Mouse (Mus musculus) midbrain, embryonic 11.5 days (tissue): ENCODE data around the gene 2310011J03Rik. TPM values are rescaled to one million over a fixed set of nuclear protein-coding genes. Genes with fewer than 3 reads are reported as not detected.

Experiments used
- ATAC-seq: fragments of 200-750 bp; cut with Nextera tagmentation; 2 replicates; pipeline ENCODE4 v1.8.0; 2017; ENCODE audit warnings: moderate TSS enrichment, moderate library complexity; ENCODE audit not compliant: low FRiP score
- DNase-seq: peaks from one replicate; pipeline ENCODE4 v3.0.0; 2015; ENCODE audit warnings: low spot score; ENCODE audit errors: missing footprints
- H3K27ac ChIP-seq: fragments of 300-500 bp; sonication (generic); 2 replicates; pipeline ENCODE4 v1.5.1; 2014; ENCODE audit warnings: low read depth, low read length
- H3K27me3 ChIP-seq: fragments of 300-500 bp; sonication (generic); 2 replicates; pipeline ENCODE4 v1.6.1; 2014; ENCODE audit warnings: mild to moderate bottlenecking, low read length, moderate library complexity, mixed read lengths; ENCODE audit not compliant: control insufficient read depth, insufficient read depth
- H3K36me3 ChIP-seq: fragments of 300-500 bp; sonication (generic); 2 replicates; pipeline ENCODE4 v1.6.1; 2014; ENCODE audit warnings: mild to moderate bottlenecking, low read length, moderate library complexity, mixed read lengths; ENCODE audit not compliant: control insufficient read depth, insufficient read depth
- H3K4me1 ChIP-seq: fragments of 300-500 bp; sonication (generic); 2 replicates; pipeline ENCODE4 v1.6.1; 2014; ENCODE audit warnings: low read length; ENCODE audit not compliant: control insufficient read depth, insufficient read depth
- H3K4me2 ChIP-seq: fragments of 300-500 bp; sonication (generic); 2 replicates; pipeline ENCODE4 v1.6.1; 2014; ENCODE audit warnings: mild to moderate bottlenecking, moderate library complexity
- H3K4me3 ChIP-seq: fragments of 300-500 bp; sonication (generic); 2 replicates; pipeline ENCODE4 v1.5.1; 2014; ENCODE audit warnings: low read depth, low read length
- H3K9ac ChIP-seq: fragments of 300-500 bp; sonication (generic); 2 replicates; pipeline ENCODE4 v1.6.1; 2014; ENCODE audit warnings: low read length
- H3K9me3 ChIP-seq: fragments of 300-500 bp; sonication (generic); 2 replicates; pipeline ENCODE4 v1.6.1; 2016; ENCODE audit warnings: low read length; ENCODE audit not compliant: control insufficient read depth
- WGBS: fragments of 180-500 bp; shearing (Covaris S2); extraction: QIAGEN DNeasy Blood & Tissue Kit; methylation state at CpG from one replicate; pipeline ENCODE4 v1.1.7; 2014; 5-methylcytosine and 5-hydroxymethylcytosine counted together
- polyA plus RNA-seq: library from polyadenylated mRNA; unstranded; fragments of >200 nt; fragmentation: Nextera tagmentation; extraction: Ambion mirVana; gene quantifications from 2 replicates; pipeline ENCODE4 v1.2.1, GENCODE M21; 2014

2310011J03Rik gene
- polyA plus RNA-seq, 1 experiment from 2014 or later: 40.8 TPM

DNA sequence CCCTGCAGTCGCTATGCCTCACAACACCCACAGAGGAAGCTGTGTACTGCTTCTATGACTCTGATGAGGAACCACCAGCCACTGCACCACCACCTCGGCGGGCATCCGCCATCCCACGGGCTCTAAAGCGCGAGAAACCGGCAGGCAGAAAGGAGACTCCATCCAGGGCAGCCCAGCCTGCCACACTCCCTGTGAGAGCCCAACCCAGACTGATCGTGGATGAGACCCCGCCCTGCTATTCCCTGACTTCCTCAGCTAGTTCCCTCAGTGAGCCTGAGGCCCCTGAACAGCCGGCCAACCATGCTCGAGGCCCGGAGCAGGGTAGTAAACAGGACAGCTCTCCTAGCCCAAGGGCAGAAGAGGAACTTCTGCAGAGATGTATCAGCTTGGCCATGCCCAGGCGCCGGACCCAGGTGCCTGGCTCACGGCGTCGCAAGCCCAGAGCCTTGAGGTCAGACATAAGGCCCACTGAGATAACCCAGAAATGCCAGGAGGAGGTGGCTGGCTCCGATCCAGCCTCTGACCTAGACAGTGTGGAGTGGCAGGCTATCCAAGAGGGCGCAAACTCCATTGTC, 6.6 kb downstream of the 2310011J03Rik start:
- DNase-seq (peak; percentile 86), ATAC-seq (no peak)
- H3K9ac ChIP-seq: no peak overlapping the region
- no peak overlapping the region for H3K4me3 ChIP-seq
- peaks cover 5% of the 10 kb centered on the region for H3K27me3 ChIP-seq
- H3K4me1 ChIP-seq: peaks cover 4% of the 10 kb centered on the region; the same call in 1 of the 2 replicates
- no peak overlapping the region for H3K4me2 ChIP-seq
- H3K36me3 ChIP-seq: peaks cover 19% of the 10 kb centered on the region
- H3K27ac ChIP-seq: no peak overlapping the region
- 62% methylated on average over 20 of the region's 20 CpGs for WGBS
- H3K9me3 ChIP-seq: no peaks in the 10 kb centered on the region

DNA sequence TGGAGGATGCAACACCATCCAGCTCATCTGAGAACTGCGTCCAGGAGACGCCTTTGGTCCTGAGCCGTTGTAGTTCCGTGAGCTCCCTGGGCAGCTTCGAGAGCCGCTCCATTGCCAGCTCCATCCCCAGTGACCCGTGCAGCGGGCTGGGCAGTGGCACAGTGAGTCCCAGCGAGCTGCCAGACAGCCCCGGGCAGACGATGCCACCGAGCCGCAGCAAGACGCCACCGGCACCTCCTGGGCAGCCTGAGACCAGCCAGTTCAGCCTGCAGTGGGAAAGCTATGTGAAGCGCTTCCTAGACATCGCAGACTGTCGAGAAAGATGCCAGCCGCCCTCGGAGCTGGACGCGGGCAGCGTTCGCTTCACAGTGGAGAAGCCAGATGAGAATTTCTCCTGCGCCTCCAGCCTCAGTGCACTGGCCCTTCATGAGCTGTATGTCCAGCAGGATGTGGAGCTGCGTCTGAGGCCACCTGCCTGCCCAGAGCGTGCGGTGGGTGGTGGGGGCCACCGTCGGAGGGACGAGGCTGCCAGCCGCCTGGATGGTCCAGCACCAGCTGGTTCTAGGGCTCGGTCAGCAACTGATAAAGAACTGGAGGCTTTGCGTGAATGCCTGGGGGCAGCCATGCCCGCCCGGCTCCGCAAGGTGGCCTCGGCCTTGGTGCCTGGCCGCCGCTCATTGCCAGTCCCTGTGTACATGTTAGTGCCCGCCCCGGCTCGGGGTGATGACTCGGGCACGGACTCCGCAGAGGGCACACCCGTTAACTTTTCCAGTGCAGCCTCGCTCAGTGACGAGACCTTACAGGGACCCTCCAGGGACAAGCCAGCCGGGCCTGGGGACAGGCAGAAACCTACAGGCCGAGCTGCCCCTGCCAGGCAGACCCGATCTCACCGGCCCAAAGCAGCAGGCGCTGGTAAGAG, 7.5 kb downstream of the 2310011J03Rik start:
- H3K27me3 ChIP-seq: peaks cover 5% of the 10 kb centered on the region
- H3K36me3 ChIP-seq: peaks cover 20% of the 10 kb centered on the region
- no peak overlapping the region for H3K4me2 ChIP-seq
- peaks cover 4% of the 10 kb centered on the region; the same call in 1 of the 2 replicates for H3K4me1 ChIP-seq
- no peak for ATAC-seq
- H3K9ac ChIP-seq: no peak overlapping the region
- 73% methylated on average over 54 of the region's 54 CpGs for WGBS
- H3K9me3 ChIP-seq: no peaks in the 10 kb centered on the region
- no peak overlapping the region for H3K27ac ChIP-seq
- no peak overlapping the region for H3K4me3 ChIP-seq
- peak; percentile 85 for DNase-seq

DNA sequence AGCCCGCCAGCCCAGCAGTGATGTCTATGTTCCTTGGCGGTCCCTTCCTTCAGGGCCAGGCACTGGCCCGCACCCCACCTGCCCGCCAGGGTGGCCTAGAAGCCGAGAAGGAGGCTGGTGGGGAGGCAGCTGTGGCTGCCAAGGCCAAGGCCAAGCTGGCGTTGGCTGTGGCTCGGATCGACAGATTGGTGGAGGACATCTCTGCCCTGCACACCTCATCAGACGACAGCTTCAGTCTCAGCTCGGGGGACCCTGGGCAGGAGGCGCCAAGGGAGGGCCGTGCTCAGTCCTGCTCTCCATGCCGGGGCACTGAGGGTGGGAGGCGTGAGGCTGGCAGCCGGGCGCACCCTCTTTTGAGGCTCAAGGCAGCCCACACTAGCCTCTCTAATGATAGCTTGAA, 8.8 kb downstream of the 2310011J03Rik start:
- Histone ChIP-seq H3K9ac (no peak overlapping the region), H3K27me3 (peaks cover 5% of the 10 kb centered on the region), H3K27ac (no peak overlapping the region), H3K36me3 (peaks cover 31% of the 10 kb centered on the region), H3K4me2 (no peak overlapping the region), H3K4me3 (no peak overlapping the region), H3K4me1 (peaks cover 4% of the 10 kb centered on the region; the same call in 1 of the 2 replicates), H3K9me3 (no peaks in the 10 kb centered on the region)
- no peak for ATAC-seq
- DNase-seq: peak; percentile 76
- WGBS: 95% methylated on average over 16 of the region's 16 CpGs

DNA sequence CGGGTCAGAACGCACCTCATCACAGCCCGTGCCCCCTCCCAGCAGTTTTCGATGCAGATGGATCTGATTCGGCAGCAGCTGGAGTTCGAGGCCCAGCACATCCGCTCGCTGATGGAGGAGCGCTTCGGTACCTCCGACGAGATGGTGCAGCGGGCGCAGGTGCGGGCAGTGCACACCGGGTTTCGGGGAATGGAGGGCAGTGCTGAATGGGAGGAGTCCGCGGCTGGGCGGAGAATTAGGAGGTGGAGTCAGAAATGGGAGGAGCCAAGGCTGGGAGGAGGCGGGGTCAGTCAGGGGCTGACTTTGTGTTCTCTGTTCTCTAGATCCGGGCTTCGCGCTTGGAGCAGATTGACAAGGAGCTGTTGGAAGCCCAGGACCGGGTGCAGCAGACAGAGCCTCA, 15.5 kb downstream of the 2310011J03Rik start:
- Histone ChIP-seq H3K4me1 (peaks cover 32% of the 10 kb centered on the region), H3K9me3 (no peaks in the 10 kb centered on the region), H3K36me3 (peaks cover 31% of the 10 kb centered on the region), H3K4me2 (no peak overlapping the region), H3K4me3 (no peak overlapping the region; the same call in 1 of the 2 replicates), H3K27ac (no peak overlapping the region), H3K9ac (no peak overlapping the region), H3K27me3 (no peaks in the 10 kb centered on the region; the same call in 1 of the 2 replicates)
- 26% methylated on average over 25 of the region's 25 CpGs for WGBS
- ATAC-seq: no peak
- peak; percentile 88 for DNase-seq

DNA sequence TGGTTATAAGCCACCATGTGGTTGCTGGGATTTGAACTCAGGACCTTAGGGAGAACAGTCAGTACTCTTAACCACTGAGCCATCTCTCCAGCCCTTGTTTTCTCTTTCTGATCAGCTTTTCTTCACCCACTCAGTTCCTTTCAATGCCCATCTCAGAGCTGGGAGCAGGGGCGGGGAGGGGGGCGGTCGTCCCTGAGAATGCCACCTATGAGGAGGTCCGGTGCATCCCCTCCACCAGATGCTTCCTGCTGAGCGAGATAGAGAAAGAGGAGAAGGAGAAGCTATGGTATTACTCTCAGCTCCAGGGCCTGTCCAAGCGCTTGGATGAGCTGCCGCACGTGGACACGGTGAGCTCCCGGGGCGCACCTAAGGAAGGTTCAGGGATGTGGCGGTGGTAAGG, 15.9 kb downstream of the 2310011J03Rik start:
- WGBS: 37% methylated on average over 12 of the region's 12 CpGs
- Histone ChIP-seq H3K4me1 (peaks cover 35% of the 10 kb centered on the region), H3K9me3 (no peaks in the 10 kb centered on the region), H3K9ac (no peak overlapping the region), H3K27me3 (no peaks in the 10 kb centered on the region; the same call in 1 of the 2 replicates), H3K27ac (no peak overlapping the region), H3K4me2 (no peak overlapping the region), H3K36me3 (peaks cover 31% of the 10 kb centered on the region), H3K4me3 (no peak overlapping the region)
- ATAC-seq (no peak), DNase-seq (peak; percentile 76)

DNA sequence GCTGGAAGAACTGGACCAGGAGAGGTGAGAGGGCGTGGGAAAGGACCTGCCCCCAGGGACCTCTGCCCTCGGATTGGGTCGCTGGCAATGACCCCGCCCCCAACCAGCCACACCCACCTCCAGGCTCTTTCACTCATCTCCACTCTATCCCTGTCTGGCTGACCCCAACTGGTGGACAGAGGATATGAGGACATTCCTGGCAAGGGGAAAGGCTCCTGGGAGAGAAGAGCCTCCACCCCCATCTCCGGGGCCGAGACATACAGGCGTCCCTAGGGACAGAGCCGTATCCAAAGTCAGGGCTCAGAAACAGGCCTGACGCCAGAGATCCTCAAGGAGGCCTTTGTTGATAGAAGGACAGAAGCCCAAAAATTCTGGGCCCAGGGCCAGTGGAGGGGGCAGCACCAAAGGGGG, 17.9 kb downstream of the 2310011J03Rik start:
- 10% methylated on average over 9 of the region's 9 CpGs for WGBS

DNA sequence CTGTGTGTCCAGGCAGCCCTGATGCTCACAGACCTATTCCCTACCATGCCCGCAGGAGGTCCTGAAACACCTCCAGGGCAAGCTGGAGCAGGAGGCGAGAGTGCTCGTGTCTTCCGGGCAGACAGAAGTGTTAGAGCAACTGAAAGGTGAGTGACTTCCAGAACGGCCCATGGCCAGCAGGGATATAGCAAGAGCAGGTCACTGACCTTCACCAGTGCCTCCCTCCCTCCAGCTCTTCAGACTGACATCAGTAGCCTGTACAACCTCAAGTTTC, 18.3 kb downstream of the 2310011J03Rik start:
- H3K4me2 ChIP-seq: peak overlapping the region; percentile 65
- H3K27ac ChIP-seq: 0 out of 2 replicates have a peak overlapping the region, but pooled peaks have one; percentile 6
- H3K9me3 ChIP-seq: no peaks in the 10 kb centered on the region
- DNase-seq (no peak), ATAC-seq (no peak)
- WGBS: 55% methylated on average over 5 of the region's 5 CpGs
- peak overlapping the region; percentile 66 for H3K4me3 ChIP-seq
- peaks cover 16% of the 10 kb centered on the region for H3K36me3 ChIP-seq
- H3K9ac ChIP-seq: peak overlapping the region; percentile 90
- peaks cover 2% of the 10 kb centered on the region; the same call in 1 of the 2 replicates for H3K27me3 ChIP-seq
- H3K4me1 ChIP-seq: peaks cover 52% of the 10 kb centered on the region

More for the DNA sequence above, 17.9 kb downstream of the 2310011J03Rik start:
- Histone ChIP-seq H3K27me3 (peaks cover 2% of the 10 kb centered on the region; the same call in 1 of the 2 replicates), H3K4me3 (peak overlapping the region; percentile 66), H3K4me2 (peak overlapping the region; percentile 65), H3K4me1 (peaks cover 48% of the 10 kb centered on the region), H3K36me3 (peaks cover 21% of the 10 kb centered on the region), H3K9ac (peak overlapping the region; percentile 90), H3K27ac (no peak overlapping the region), H3K9me3 (no peaks in the 10 kb centered on the region)
- DNase-seq (peak; percentile 90), ATAC-seq (no peak)

DNA sequence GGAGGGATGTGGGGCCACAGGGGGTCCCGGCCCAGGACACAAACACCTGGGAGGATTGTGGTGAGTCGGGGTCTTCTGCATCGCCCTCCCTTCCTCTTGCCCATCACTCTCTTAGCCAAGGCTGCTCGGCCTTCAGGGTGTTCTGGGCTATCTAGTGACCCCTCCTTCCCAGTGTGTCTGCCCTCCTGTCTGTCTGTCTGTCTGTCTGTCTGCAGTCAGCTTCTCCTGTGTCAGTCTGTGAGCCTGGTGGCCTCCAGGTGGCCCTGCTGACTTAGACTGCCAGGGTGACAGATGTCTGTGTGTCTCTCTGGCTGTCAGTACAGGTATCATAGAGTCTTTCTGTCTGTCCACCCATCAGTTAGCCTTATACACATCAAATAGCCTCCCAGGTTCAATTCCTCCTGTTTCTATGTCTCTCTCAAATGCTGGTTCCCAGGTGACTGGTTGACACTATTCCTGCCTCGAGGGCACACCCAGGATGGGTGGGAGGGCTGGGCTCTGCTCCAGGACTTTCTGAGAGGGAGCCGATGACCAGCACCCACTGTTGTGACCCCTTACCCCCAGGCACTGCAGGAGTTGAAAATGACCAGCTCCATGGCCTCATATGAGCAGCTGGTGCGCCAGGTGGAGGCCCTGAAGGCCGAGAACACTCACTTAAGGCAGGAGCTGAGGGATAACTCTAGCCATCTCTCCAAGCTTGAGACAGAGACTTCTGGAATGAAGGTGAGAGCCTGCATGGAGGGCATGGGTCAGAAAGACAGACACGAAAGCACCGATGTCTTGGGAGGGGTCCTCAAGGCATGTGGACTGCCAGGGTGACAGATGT, 18.9 kb downstream of the 2310011J03Rik start:
- peak overlapping the region; percentile 90 for H3K9ac ChIP-seq
- H3K27ac ChIP-seq: peak overlapping the region; percentile 87
- peaks cover 2% of the 10 kb centered on the region; the same call in 1 of the 2 replicates for H3K27me3 ChIP-seq
- peaks cover 11% of the 10 kb centered on the region for H3K36me3 ChIP-seq
- DNase-seq (peak; percentile 83), ATAC-seq (peak; percentile 8; the same call in 1 of the 2 replicates)
- H3K4me3 ChIP-seq: peak overlapping the region; percentile 66
- no peaks in the 10 kb centered on the region for H3K9me3 ChIP-seq
- peaks cover 58% of the 10 kb centered on the region for H3K4me1 ChIP-seq
- 67% methylated on average over 10 of the region's 10 CpGs for WGBS
- peak overlapping the region; percentile 65 for H3K4me2 ChIP-seq
